Mouse (Mus musculus) urinary bladder, postnatal 10 days (tissue): Measurements from ENCODE around the gene Zfp27.

ENCODE experiments used
- DNase-seq: peaks from one replicate; pipeline ENCODE4 v3.0.0; 2022; ENCODE audit warnings: low spot score

Gene Zfp27

DNA sequence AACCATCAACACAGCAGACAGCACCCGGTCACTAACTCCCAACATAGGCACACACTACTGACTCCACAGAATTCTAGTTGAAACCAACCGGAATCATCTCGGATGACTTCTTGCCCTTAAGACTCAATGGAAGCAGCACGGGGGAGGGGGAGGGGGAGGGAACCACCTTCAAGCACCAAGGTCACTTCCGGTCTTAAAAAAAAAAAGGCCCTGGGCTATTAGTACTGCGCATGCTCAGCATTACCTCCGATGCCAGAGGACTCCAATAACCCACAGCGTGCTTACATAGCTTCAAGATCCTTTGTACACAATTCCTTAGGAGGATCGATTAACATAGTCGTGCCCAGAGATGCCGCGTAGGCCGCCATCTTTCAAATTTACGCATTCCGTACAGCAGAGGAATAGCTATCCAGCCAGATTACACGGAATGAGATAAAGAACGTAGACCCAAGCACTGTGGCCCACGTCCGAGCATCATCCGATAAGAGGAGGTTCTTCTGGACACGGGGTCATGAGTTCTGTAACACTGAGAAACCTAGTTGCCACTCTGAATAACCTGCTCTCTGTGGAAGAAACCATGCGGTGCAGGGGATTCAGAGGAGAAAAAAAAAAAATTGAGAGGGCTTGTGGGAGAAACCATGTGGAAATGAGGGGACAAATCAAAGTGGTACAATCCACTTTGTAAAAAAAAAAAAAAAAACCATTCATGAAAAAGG, at the start of gene Zfp27:
Gene Zfp27 (minus strand): TSS at position 607 of the 716 bp plus-strand sequence.
- no peak for DNase-seq

DNA sequence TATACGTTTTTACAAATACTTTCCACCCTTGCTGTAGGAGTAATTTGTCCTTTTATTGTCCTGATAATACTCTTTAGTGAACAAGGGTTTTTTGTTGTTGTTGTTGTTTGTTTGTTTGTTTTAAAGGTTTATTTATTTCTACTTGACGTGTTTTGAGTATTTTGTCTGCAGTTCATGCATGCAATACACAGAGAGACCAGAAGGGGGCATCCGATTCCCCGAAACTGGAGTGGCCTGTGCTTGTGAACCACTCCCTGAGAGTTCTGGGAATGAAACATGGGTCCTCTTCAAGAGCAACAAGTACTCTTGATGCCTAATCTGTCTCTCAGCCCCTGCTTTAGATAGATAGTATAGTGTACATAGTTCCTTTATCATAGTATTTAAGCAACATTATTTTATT, 48.4 kb upstream of the Zfp27 start:
- DNase-seq, result no peak

DNA sequence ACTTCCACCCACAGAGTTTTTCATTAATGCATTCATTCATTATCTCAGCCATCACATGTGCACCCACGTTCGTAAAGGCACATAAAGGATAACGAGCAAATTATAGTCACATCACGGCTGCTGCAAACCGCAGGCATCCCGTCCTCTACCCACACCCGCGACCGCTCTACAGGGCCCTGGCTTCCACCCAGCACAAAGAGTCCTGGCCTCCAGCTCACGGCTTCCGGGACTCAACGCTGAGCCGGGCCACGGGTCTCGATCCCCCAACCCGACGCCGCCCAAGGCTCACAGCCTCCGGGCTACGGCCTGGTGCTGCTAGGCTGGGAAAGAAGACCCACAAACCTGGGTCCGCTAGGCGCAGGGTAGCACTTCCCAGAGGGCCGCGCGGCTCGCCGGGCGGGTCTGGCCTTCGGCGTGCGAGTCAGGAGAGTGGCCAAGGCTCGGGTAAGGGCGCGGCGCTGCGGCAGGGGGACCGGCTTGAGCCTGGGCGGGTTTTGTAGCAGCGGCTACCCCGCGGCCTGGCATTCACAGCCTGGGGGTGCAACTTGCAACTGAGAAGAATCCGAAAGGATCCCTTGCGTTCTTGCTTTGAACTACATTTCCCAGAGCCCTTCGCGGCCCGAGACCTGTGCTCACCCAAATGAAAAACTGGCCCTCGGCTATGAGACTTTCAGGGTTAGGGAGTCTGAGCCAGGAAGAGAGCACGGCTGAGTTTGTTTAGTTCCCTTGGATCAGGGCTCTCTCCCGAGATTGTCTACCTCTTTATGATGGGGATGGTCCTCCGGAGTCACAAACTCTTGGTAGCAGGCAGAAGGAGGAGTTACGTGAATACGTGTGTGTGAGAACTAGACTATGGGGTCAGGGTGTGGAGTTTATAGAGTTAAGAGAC, 47.4 kb upstream of the Zfp27 start, which contains the start of gene Zfp74:
Gene Zfp74 (minus strand): TSS at position 577 of the 889 bp plus-strand sequence.
- DNase-seq, result peak; percentile 28

DNA sequence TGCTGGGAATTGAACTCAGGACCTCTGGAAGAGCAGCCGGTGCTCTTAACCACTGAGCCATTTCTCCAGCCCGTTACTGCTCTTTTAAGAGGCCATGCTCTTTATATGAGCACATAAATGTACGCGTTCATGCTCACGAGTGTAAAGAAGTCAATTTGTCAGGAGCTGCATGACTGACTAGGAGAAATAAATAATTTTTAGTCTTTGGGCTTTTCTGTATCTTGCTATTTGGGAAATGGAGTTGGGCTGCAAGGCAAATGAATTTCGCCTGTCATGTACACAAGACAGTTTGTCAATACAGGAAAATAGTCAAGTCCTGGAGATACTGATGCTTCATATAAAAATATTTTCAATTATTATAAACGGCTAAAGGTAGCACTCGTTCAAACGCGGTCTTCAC, 46.7 kb upstream of the Zfp27 start:
- DNase-seq, result no peak

DNA sequence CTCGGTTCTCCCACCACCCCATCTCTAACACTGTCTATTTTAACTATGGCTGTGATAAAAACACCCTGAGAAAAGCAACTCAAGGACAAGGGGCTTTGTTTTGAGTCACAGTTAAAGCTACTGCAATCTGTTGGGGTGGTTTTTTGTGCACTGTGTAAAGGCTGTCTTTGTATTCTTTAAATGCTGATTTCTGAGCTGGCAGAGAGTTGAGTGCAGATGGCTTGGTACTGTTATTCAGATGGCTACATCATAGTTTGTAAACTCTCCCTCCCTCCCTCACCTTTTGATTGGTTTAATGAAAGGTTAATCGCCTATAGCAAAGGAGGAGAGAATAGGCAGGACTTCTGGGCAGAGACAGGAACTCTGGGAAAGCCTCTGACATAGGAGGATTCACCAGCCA, 37.8 kb upstream of the Zfp27 start:
- no peak for DNase-seq

DNA sequence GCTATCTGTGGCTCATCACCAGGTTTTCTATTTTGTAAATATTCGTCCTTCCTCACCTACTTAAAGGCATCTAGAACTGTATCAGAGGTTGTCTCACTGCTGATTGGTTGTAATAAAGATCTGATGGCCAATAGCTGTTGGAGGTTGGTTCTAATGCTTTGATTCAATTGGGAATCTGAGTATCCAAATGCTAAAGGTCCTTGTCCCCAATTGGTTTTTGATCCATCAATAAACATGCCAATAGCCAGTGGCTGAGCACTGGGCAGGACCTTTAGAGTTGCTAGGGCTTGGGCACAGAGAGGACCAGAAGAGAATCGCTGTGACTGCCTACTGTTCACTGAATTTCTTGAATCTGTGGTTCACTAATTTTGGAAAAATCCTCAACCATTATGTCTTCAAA, 37.3 kb upstream of the Zfp27 start:
- no peak for DNase-seq

DNA sequence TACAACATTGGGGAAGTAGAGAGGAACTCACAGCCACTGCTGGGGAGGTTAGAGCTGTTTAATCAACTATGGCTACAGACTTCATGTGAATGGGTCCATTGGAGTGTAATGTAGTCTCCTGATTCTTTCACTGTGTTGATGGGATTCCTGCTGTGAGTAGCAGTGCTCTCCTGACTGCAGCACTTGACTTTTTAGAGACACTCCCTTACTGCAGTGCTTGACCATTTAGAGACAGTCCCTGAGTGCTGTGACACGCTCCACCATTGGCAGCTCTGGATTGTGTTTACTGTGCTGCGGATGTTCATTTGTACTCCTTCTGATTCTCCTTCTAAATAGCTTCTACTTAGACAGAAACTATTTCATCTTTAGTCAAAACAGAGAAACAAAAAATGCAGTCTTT, 36.4 kb upstream of the Zfp27 start:
- DNase-seq, result no peak

DNA sequence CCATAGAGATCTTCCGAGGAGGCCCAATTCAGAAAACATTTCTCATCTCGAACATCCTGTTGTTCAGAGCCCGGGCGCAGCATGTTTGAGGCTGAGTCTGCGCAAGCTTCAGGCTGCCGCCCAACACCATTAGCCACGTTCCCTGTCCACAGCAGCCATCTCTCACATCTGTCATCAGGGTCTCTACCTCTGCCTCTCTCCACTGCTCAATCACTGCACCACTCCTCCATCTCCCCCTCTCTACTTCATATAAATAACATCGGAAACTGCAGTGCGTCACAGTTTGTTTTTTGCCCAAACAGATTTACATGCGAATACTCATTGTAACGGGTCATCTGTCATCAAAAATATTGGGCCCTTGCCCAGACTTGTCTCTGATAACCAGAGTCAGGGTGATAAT, 34.7 kb upstream of the Zfp27 start:
- DNase-seq, result no peak

DNA sequence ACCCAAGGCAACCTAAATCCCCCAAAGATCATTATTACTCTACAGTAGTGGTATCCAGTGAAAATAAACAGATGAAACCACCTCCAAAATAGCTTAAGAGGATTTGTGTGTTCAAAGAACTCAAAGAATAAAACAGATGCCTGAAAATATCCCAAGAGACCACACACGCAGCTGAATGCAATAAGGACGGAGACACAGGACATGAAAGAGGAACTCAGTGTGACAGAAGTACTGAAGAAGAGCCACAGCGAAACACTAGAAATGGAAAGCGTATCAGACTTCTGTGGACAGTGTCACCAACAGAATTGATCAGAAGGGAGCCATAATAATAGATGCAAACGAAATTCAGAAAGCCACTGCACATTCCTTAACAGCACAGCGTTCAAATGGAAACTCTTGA, 32.5 kb upstream of the Zfp27 start:
- no peak for DNase-seq

DNA sequence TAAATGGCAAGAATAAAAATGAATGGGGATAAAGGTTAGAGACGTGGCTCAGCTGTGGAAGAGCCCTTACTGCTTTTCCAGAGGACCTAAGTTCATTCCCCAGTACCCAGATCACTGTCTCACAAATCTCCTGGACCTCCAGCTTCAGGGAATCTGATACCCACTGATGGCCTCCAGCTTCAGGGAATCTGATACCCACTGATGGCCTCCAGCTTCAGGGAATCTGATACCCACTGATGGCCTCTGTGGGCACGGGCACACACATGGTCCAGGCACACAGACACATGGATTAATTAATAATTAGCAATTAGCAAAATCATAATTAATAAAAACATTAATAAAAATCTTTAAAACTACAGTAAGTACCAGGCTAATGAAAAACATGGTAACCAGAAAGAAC, 16.4 kb upstream of the Zfp27 start:
- DNase-seq, result no peak

DNA sequence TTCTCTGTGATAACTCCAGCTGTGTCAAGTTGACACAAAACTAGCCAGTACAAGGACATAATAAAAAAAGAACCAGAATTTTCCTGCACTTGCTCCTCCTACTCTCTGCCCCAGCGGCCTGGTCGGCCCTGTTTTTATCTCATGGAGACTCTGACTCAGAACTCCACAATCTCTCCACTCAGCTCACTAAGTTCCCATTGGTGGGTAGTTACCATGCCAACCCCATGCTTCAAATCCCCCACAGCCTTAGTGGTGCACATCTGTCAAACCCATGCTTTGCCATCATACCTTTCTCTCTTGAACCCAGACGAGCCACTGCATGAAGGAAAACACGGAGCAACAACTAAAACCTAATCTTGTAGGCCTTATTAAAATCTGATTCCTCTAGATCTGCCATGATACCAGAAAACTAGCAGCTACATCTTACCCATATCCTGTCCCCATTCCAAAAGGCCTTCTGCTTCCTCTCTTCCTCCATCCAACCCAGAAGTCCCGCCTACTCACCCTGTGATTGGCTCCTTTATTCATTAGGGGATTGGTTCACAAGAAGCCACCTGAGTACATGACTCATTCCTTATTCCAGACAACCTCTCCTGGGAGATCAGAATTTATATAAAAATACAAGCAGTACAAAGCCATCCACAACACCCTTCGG, 15.2 kb upstream of the Zfp27 start:
- DNase-seq, result no peak

DNA sequence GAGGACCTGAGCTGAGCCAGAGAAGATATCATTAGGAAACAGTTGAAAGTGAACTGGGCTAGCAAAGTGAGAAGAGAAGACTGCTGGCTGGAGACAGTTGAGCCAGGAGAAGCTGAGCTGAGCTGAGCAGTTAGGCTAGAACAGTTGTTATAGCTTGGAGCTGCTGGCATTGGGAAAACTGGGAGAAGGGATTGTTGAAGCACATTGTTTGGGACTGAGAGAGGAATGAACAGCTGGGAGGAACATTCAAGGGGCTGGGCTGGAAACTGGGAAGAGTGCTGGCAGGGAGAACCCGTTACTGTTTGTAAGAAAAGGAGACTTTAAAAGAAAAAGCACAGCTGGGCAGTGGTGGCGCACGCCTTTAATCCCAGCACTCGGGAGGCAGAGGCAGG, 11.7 kb upstream of the Zfp27 start:
- no peak for DNase-seq

DNA sequence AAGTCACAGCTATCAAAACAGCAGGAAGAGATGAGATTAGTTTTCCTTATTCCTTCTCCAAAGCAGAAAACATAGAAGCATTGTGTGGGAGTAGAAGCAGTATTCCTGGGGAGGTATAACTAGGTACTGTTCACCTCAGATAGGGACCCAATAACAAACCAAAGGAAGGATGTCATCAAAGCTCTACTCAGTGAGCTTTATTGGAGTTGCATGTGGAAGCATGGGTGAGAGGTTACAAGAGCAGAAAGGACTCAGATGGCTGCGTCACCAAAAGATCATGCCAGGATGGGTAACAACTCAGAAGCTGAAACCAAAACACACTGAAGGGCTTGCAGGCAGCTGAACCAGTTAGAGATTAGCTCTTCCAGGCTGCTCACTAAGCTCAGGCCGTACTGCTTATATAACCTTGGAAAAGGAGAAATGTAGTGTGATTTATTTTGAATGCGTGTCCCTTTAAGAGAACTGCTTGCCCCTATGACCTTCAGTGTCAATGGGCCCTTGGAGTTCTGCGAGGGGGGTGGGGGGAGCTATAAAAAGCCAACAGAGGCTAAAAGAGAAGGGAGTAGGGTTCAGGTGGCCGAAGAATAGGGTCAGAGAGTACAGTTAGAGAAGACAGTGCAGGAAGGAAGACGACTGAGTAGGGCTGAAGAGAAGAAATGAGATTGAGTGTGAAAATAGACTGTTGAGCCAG, 11.1 kb upstream of the Zfp27 start:
- no peak for DNase-seq

DNA sequence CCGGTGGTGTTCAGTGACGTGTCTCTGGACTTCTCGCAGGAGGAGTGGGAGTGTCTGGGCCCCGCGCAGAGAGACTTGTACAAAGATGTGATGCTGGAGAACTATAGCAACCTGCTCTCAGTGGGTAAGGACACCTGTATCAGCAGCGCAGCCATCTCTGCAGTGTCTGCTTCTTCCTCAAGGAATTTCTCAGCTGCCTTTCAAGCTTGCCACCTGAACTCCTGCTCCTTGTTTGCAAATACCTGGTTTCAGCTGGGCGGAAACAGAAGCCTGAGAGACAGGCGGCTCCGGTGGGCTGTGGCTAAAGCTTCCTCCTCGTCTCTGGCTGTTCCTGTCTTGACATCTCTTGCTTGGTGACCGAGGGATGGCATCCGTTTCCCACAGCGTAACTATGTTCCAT, 5.8 kb upstream of the Zfp27 start:
- DNase-seq, result no peak

DNA sequence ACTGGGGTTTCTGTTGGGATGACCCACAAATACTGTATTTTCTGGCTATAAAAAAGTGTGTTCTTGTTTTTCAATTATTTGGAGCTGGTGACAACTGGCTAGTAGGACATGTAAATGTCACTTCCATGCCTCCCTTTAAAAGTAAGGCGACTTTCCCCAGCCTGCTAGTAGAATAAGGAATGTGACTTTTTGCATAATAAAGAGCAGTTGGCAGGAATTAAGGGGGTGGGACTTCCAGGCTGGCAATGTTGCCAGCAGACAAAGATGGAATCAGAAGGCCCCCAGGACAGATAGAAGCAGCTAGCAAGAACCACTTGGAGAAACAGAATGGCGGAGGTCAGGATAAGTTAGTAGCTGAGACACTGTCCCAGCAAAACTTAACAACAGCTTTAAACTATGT, 3.9 kb upstream of the Zfp27 start:
- DNase-seq, result no peak

DNA sequence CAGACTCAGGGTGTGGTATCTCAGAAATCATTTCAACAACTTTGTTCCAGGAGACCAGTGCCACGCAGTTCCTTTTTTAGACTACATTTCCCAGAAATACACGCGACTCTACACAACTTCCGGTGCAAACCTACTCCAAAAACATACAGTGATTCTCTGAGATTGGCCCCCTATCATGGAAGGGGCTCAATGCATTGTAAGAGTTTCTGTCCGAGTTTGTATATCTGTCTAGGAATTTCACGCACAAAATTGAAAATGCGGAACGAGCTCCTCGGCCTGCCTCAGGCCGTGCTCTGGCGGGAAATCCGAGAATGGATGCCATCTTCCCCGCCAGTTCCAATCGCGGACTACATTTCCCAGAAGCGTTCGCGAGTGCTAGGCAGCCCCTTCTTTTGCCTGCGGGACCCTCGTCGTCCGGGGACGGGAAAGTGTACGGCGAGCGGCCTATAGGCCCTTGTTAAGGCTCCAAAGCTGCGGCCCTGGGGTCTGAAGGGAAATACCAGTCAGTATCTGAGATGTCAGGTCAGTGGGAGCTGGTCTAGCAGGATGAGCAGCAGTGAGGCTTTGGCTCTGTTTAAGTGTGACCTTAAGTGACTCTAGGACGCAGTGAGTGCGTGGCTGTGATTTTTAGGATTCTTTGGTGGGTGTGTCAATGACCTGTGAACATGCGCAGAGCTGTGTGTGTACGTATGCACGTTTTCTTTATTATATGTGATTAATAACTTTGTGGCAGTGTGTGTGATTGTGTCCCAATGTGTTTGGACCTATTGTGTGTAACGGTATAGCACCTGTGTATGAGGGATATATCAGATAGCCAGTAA, 2.0 kb upstream of the Zfp27 start, which contains the start of gene Zfp383:
Gene Zfp383 (plus strand): TSS at position 94 of the 821 bp plus-strand sequence.
- no peak for DNase-seq

DNA sequence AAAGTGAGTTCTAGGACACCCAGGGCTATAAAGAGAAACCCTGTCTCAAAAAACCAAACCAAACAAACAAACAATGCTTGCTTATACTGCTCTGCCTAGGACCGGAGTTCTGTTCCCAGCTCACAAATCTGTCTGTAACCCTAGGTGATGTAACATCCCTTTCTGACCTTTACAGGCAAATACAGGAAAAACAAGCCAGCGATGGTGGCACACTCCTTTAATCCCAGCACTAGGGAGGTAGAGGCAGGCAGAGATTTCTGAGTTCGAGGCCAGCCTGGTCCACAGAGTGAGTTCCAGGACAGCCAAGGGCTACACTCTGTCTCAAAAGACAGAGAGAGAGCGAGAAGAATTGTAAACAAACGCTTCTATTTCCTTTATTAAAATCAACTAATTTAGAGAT, 834 bp upstream of the Zfp27 start:
- DNase-seq, result no peak

DNA sequence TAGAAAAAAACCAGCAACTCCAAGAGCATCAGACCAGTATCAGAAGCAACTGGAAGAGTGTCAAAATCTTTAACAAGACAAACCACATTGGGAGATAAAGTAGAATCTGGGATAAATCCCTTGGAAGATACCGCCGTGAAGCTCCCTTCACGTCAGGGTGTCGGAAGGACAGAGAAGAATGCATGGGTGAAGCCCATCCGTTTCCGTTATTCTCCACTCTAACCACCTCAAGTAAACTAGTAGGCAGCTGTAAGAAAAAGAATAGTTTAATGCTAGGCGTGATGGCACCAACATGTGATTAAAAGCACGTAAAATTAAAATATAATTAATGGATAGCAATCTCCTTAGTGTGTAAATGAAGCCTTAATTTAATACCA, 298 bp upstream of the Zfp27 start:
- no peak for DNase-seq

DNA sequence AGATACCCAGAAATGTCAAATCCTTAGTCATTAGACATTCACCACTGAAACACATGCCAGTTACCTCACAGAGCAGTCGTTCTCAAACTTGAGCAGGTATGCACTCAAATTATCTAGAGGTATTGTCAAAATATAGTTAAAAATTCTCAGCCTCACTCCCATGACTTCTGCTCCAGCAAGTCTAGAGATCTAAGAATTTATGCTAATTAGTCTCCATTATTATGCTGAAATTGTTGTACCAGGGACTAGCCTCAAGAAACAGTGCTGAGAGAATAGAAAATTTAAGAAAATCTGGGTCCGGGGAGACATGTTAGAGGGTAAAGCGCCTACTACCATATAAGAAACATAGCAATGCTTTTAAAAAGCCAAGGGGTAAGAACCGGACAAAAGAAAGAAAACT, 2.3 kb downstream of the Zfp27 start:
- DNase-seq, result no peak

DNA sequence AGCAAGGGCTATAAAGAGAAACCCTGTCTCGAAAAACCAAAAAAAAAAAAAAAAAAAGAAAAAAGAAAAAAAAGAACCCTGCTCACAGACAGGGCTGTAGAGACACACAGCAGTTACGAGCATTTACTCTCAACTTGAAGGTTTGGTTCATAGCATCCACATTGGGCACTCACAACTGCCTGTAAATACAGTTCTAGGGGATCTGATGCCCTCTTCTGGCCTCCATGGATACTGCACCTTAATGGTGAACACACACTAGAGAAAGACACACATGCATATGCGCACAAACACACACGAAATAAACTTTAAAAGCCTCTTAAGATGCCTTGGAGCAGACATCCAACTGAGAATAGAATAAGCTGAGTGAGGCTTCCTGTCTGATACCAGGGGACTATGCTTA, 8.0 kb downstream of the Zfp27 start:
- no peak for DNase-seq

DNA sequence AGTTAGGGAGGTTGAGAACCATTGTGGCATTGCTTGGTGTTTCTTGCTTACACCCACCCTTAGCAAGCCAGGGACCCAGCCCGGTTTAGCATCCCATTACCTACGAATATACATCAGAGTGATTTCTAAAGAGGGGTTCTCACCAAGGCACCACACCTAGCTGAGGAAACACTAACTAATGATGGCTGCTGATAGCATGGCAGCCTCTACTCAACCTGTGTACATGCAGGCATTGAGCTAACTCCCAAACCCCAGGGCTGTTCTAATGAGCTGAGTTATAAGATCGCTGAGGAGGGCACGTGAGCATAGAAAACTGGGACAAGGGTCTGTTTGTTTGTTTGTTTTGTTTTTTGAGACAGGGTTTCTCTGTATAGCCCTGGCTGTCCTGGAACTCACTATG, 13.6 kb downstream of the Zfp27 start:
- DNase-seq, result no peak
